Mouse (Mus musculus) forebrain, embryonic 13.5 days (tissue): ENCODE results near the gene Rimklb. TPM values are rescaled to one million over a fixed set of nuclear protein-coding genes. Genes with fewer than 3 reads are reported as not detected.

Experiments used
- ATAC-seq: fragments of 200-750 bp; cut with Nextera tagmentation; 2 replicates; pipeline ENCODE4 v1.8.0; 2017
- H3K27ac ChIP-seq: fragments of 300-500 bp; sonication (generic); 2 replicates; pipeline ENCODE4 v1.5.1; 2015; ENCODE audit warnings: inconsistent platforms, mild to moderate bottlenecking, moderate library complexity
- H3K27me3 ChIP-seq: fragments of 300-500 bp; sonication (generic); 2 replicates; pipeline ENCODE4 v1.6.1; 2015; ENCODE audit warnings: mild to moderate bottlenecking, inconsistent platforms
- H3K36me3 ChIP-seq: fragments of 300-500 bp; sonication (generic); 2 replicates; pipeline ENCODE4 v1.6.1; 2015; ENCODE audit warnings: mild to moderate bottlenecking, inconsistent platforms; ENCODE audit not compliant: poor library complexity, severe bottlenecking
- H3K4me1 ChIP-seq: fragments of 300-500 bp; sonication (generic); 2 replicates; pipeline ENCODE4 v1.6.1; 2015; ENCODE audit warnings: inconsistent platforms
- H3K4me2 ChIP-seq: fragments of 300-500 bp; sonication (generic); 2 replicates; pipeline ENCODE4 v1.6.1; 2015; ENCODE audit warnings: inconsistent platforms, mild to moderate bottlenecking, moderate library complexity
- H3K4me3 ChIP-seq: fragments of 300-500 bp; sonication (generic); 2 replicates; pipeline ENCODE4 v1.5.1; 2015; ENCODE audit warnings: mild to moderate bottlenecking, inconsistent platforms
- H3K9ac ChIP-seq: fragments of 300-500 bp; sonication (generic); 2 replicates; pipeline ENCODE4 v1.6.1; 2015; ENCODE audit warnings: mild to moderate bottlenecking, inconsistent platforms
- H3K9me3 ChIP-seq: fragments of 300-500 bp; sonication (generic); replicated peaks from 2 replicates; pipeline ENCODE4 v1.6.1; 2016; ENCODE audit warnings: inconsistent platforms
- WGBS: fragments of 180-500 bp; shearing (Covaris S2); methylation state at CpG from one replicate; pipeline ENCODE4 v1.1.7; 2015; 5-methylcytosine and 5-hydroxymethylcytosine counted together
- polyA plus RNA-seq: library from polyadenylated mRNA; unstranded; fragments of >200 nt; fragmentation: Nextera tagmentation; extraction: Ambion mirVana; gene quantifications from 2 replicates; pipeline ENCODE4 v1.2.1, GENCODE M21; 2015

Rimklb gene
- polyA plus RNA-seq, 1 experiment from 2014 or later = 81.7 TPM

DNA sequence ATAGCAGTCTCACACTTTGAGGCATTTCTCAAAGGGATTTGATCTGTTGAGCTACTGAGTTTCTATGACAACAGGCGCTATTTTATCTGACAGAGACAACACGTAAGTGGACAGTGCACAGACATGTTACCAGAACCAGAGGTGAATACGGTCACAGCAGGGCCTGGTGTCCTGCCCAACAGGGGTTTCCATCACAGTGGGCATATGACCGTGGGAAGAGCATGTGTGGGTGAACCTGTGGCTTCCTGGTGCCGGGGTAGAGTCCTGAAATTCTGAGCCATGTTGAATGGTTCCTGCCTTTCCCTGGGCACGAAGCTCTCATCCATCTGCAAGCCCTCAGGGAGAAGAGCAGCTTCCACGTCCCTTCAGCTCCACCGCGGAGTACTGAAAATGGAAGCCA is 98.3 kb downstream of the Rimklb start:
- Histone ChIP-seq H3K27ac (no peak overlapping the region), H3K4me3 (no peak overlapping the region), H3K27me3 (no peaks in the 10 kb centered on the region), H3K4me1 (no peaks in the 10 kb centered on the region), H3K9me3 (no peaks in the 10 kb centered on the region), H3K36me3 (no peaks in the 10 kb centered on the region), H3K4me2 (no peak overlapping the region), H3K9ac (no peak overlapping the region)
- no peak for ATAC-seq
- WGBS = 84% methylated on average over 9 of the region's 9 CpGs

Other genes starting within 250 kb of the Rimklb start
- 0.40 and 0.43 TPM in 2 replicates for gene Klrg1, start 215.9 kb downstream of the Rimklb start, polyA plus RNA-seq
- 58.9 and 64.8 TPM in 2 replicates for gene M6pr, start 190.0 kb downstream of the Rimklb start, polyA plus RNA-seq
- 29.9 and 33.0 TPM in 2 replicates for gene Phc1, start 158.2 kb downstream of the Rimklb start, polyA plus RNA-seq
- 1.0 and 1.2 TPM in 2 replicates for gene Mfap5, start 7.1 kb upstream of the Rimklb start, polyA plus RNA-seq
- gene Aicda, start 55.0 kb upstream of the Rimklb start, polyA plus RNA-seq = 0.12 and 0.21 TPM in 2 replicates
- 2.9 and 3.8 TPM in 2 replicates for gene Apobec1, start 103.7 kb upstream of the Rimklb start, polyA plus RNA-seq
- gene Gdf3, start 111.3 kb upstream of the Rimklb start, polyA plus RNA-seq = not detected in 2 replicates
- gene Dppa3, start 127.6 kb upstream of the Rimklb start, polyA plus RNA-seq = not detected in 2 replicates
- 0.18 and 0.23 TPM in 2 replicates for gene Nanog, start 208.7 kb upstream of the Rimklb start, polyA plus RNA-seq